Mouse (Mus musculus): ENCODE measurements around the gene Tmem256.

The Tmem256 gene

GRCm38 (mm10) chr11:69835326-69835965, 2.9 kb upstream of the Tmem256 start:
- POLR2A ChIA-PET, result interaction anchor here in 2 of 4 experiments (1.2 to 3.5 kb wide), 5 partner anchors 10 to 72 kb away, joined by 3 to 83 read pairs (median 7); partner anchors contain the start of genes Fgf11 (in 1 of the 2) and Tmem95 (in 1 of the 2)

DNA sequence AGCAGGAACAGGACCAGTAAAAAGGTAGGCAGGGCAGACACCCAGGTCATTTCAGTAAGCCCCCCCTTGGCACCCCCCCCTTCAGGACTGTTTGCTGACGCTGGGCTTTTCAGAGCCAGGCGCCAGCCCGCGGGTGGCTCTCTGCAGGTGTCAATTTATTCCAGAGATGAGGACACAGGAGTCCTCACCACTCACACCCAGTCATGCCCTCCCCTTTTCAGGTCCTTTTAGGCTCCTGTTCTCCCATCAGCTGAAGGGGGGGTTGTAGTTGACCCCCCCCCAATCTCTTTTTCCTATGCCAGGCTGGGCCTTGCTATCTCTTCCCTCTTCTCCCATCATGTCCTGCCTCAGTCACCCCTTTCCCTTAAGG, 2.4 kb upstream of the Tmem256 start:
- POLR2A ChIA-PET, result interaction anchor here in 2 of 4 experiments (1.3 to 4.2 kb wide), 7 partner anchors 35 to 98 kb away, joined by 3 to 83 read pairs (median 25); partner anchors contain the start of genes Fgf11 (in 2 of the 2), Polr2a (in 1 of the 2) and Tmem95 (in 1 of the 2)
- CTCF ChIA-PET, result no interaction called here

More at GRCm38 (mm10) chr11:69835326-69835965, 2.9 kb upstream of the Tmem256 start:
- CTCF ChIA-PET, result no interaction called here

GRCm38 (mm10) chr11:69836703-69837576, 1.4 kb upstream of the Tmem256 start:
- ChIA-PET CTCF (interaction anchor here (0.5 to 1.9 kb wide), 19 partner anchors 8 to 695 kb away, joined by 3 to 16 read pairs (median 4); partner anchors contain the start of genes 2810408A11Rik (in 1 of the 4), Fxr2 (in 1 of the 4), Neurl4 (in 1 of the 4) and Tmem95 (in 1 of the 4)), POLR2A (interaction anchor here (0.6 to 4.2 kb wide), 73 partner anchors 8 to 778 kb away, joined by 3 to 83 read pairs (median 6); partner anchors contain the start of genes Tmem102 (in 3 of the 4), 2810408A11Rik (in 2 of the 4), Eif5a (in 2 of the 4) and Fgf11 (in 2 of the 4))

- POLR2A ChIA-PET, result interaction anchor here (0.6 to 4.2 kb wide), 123 partner anchors 9 to 809 kb away, joined by 3 to 83 read pairs (median 5); partner anchors contain the start of genes Eif5a (in 3 of the 4), Tmem102 (in 3 of the 4), Tnk1 (in 3 of the 4) and 2810408A11Rik (in 2 of the 4)
- CTCF ChIA-PET, result interaction anchor here in 2 of 4 experiments (0.6 to 1.9 kb wide), 24 partner anchors 9 to 809 kb away, joined by 3 to 16 read pairs (median 4); partner anchors contain the start of genes 2810408A11Rik (in 1 of the 2), Fxr2 (in 1 of the 2), Neurl4 (in 1 of the 2) and Rnf167 (in 1 of the 2)
Observed at GRCm38 (mm10) chr11:69837604-69837951, 736 bp upstream of the Tmem256 start, which contains the start of gene Nlgn2. Nlgn2 (minus strand) TSS chr11:69837784.

- POLR2A ChIA-PET, result interaction anchor here in 3 of 4 experiments (0.6 to 4.2 kb wide), 79 partner anchors 8 to 470 kb away, joined by 3 to 83 read pairs (median 9); partner anchors contain the start of genes Eif5a (in 3 of the 3), Tmem102 (in 3 of the 3), 2810408A11Rik (in 2 of the 3) and Ctdnep1 (in 2 of the 3)
Observed at GRCm38 (mm10) chr11:69838714-69839104, 395 bp downstream of the Tmem256 start.

DNA sequence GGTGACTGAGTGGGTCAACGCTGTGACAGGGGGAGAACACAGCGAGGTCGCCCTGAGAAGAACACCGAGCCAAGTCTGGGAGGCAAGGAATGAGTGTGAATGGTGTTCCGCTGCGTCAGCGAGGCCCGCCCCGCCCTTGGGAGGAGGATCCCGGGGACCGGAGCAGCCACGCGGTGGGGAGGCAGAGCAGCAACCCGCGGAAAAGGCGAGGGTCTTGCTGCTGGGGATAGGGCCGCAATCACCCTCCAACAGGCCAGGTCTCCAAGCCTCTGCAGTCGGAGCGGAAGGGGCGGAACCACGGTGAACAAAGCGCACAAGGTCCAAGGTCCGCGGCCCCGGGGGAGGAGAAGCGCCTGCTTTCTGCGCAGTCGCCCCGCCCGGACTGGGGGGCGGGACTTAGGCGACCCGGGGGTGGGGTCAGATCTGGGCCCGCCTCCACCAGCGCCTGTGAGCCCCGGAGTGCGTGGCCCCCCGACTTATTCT, 7.9 kb downstream of the Tmem256 start, which contains the start of gene Plscr3:
TSS of gene Plscr3 (plus strand) at position 179 of the 483 bp plus-strand sequence.
- CTCF ChIA-PET, result interaction anchor here in 1 of 4 experiments (0.6 to 1.0 kb wide), 2 partner anchors 17 to 40 kb away, joined by 3 to 4 read pairs; no protein-coding TSS in a partner anchor

More at GRCm38 (mm10) chr11:69838714-69839104, 395 bp downstream of the Tmem256 start:
- CTCF ChIA-PET, result interaction anchor here in 2 of 4 experiments (1.1 to 1.9 kb wide), 10 partner anchors 8 to 363 kb away, joined by 3 to 16 read pairs (median 4); partner anchors contain the start of gene Tmem95 (in 1 of the 2)

GRCm38 (mm10) chr11:69846738-69847688, 8.7 kb downstream of the Tmem256 start:
- ChIA-PET POLR2A (interaction anchor here (0.6 to 2.4 kb wide), 16 partner anchors 8 to 174 kb away, joined by 3 to 13 read pairs (median 4); partner anchors contain the start of genes Tmem256 (in 4 of the 4), Nlgn2 (in 3 of the 4), Tnk1 (in 2 of the 4) and Eif5a (in 1 of the 4)), CTCF (interaction anchor here in 2 of 4 experiments (0.6 to 1.2 kb wide), 4 partner anchors 9 to 42 kb away, joined by 3 to 4 read pairs (median 4); partner anchors contain the start of genes Nlgn2 (in 1 of the 2), Tmem102 (in 1 of the 2) and Tmem256 (in 1 of the 2))

More for the DNA sequence above, 7.9 kb downstream of the Tmem256 start, which contains the start of gene Plscr3:
- POLR2A ChIA-PET, result interaction anchor here (0.9 to 2.4 kb wide), 11 partner anchors 8 to 89 kb away, joined by 3 to 13 read pairs (median 4); partner anchors contain the start of genes Tmem256 (in 4 of the 4), Nlgn2 (in 3 of the 4) and Tnk1 (in 2 of the 4)

DNA sequence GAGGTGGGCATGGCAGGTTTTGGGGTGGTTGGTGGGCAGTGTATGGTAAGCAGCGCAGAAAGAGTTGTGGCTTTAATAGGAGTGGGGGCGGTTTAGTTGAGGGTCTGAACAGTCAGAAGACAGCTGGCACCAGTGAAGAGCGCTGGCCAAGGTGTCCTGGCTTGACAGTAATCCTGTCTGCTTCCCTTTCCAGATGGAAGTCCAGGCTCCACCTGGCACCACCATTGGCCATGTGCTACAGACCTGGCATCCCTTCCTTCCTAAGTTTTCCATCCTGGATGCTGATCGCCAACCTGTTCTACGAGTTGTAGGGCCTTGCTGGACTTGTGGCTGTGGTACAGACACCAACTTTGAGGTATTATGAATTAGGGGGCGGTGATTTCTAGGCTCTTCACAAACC, 9.7 kb downstream of the Tmem256 start:
- ChIA-PET CTCF (no interaction called here), POLR2A (interaction anchor here in 3 of 4 experiments (1.0 to 2.4 kb wide), 11 partner anchors 9 to 91 kb away, joined by 3 to 13 read pairs (median 5); partner anchors contain the start of genes Tmem256 (in 3 of the 3), Nlgn2 (in 2 of the 3), Eif5a (in 1 of the 3) and Tmem95 (in 1 of the 3))

DNA sequence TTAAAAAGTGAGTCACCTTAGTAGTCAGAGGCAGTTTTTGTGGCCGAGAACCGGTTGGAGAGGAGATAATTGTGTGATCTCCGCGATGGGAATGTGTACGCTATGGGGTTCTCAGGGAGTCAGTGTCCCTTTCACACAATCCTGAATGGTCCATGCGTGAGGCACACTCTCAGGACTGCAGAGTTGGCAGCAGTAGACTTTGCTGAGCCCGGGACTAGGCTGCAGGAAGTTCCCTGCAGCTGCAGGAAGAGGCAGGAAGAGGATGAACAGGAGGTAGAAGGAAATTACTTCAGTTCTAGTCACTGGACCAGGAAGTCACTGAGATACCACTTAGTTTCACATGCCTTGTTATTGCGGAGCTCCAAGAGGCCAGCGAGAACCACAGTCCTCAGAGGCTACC, 10.8 kb downstream of the Tmem256 start:
- ChIA-PET CTCF (interaction anchor here in 2 of 4 experiments (0.5 to 2.0 kb wide), 2 partner anchors 12 to 22 kb away, joined by 3 to 4 read pairs; partner anchors contain the start of genes Nlgn2 (in 1 of the 2) and Tmem256 (in 1 of the 2)), POLR2A (interaction anchor here in 1 of 4 experiments (1.2 to 4.5 kb wide), 5 partner anchors 10 to 49 kb away, joined by 3 to 23 read pairs (median 4); partner anchors contain the start of genes Nlgn2 and Tmem256)

DNA sequence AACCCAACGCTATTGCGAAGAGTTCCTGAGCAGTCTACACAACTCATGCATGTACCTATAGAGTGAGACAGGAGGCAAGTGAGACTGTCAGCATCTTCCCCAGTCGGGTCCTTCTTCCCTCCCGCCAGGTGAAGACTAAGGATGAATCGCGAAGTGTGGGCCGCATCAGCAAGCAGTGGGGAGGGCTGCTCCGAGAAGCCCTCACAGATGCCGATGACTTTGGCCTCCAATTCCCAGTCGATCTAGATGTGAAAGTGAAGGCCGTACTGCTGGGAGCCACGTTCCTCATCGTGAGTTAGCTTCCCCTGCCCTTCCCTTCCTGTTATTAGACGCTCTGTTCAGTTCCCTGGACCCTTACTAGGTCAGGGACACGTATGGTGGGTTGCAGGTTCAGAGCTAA, 11.6 kb downstream of the Tmem256 start:
- CTCF ChIA-PET, result interaction anchor here in 3 of 4 experiments (0.5 to 2.0 kb wide), 3 partner anchors 12 to 39 kb away, joined by 3 to 4 read pairs (median 3); partner anchors contain the start of genes Nlgn2 (in 1 of the 3) and Tmem256 (in 1 of the 3)
- POLR2A ChIA-PET, result interaction anchor here in 2 of 4 experiments (1.0 to 4.5 kb wide), 6 partner anchors 11 to 51 kb away, joined by 3 to 23 read pairs (median 5); partner anchors contain the start of genes Nlgn2 (in 2 of the 2), Tmem256 (in 2 of the 2), 2810408A11Rik (in 1 of the 2) and Neurl4 (in 1 of the 2)

GRCm38 (mm10) chr11:69850754-69851153, 12.4 kb downstream of the Tmem256 start:
- POLR2A ChIA-PET, result interaction anchor here (0.5 to 4.5 kb wide), 12 partner anchors 12 to 169 kb away, joined by 3 to 23 read pairs (median 3); partner anchors contain the start of genes Nlgn2 (in 4 of the 4), Tmem256 (in 4 of the 4), 2810408A11Rik (in 1 of the 4) and Neurl4 (in 1 of the 4)
- CTCF ChIA-PET, result interaction anchor here in 2 of 4 experiments (1.0 to 2.0 kb wide), 2 partner anchors 13 to 38 kb away, joined by 3 to 4 read pairs; partner anchors contain the start of genes Nlgn2 (in 1 of the 2) and Tmem256 (in 1 of the 2)

DNA sequence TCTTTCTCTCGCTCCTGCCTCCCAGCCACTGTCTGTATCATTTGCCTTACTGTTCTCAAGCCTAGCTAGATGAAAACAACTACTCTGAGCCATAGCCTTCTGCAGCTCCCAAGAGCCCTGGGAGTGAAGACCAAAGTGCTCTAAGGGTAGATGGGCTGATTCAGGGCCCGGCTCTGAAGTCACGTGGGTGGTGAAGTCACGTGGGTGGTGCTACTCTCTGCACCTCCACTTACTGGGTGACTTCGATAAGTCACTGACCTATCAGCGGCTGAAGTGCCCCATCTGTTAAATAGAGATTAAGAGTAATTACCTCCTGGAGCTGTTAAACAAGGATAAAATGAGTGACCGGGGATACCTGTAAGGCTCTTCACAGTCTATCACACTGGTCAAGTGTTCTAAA, 15.7 kb downstream of the Tmem256 start:
- ChIA-PET POLR2A (interaction anchor here (0.6 to 3.0 kb wide), 33 partner anchors 11 to 376 kb away, joined by 3 to 20 read pairs (median 4); partner anchors contain the start of genes Nlgn2 (in 3 of the 4), Tmem256 (in 3 of the 4), Tmem95 (in 3 of the 4) and Polr2a (in 2 of the 4)), CTCF (interaction anchor here in 3 of 4 experiments (0.6 to 2.0 kb wide), 7 partner anchors 16 to 296 kb away, joined by 3 to 8 read pairs (median 5); partner anchors contain the start of genes Kctd11 (in 1 of the 3), Nlgn2 (in 1 of the 3), Tmem102 (in 1 of the 3) and Tmem256 (in 1 of the 3))

- CTCF ChIA-PET, result interaction anchor here in 2 of 4 experiments (0.8 to 2.0 kb wide), 5 partner anchors 17 to 49 kb away, joined by 3 to 8 read pairs (median 5); partner anchors contain the start of genes Kctd11 (in 1 of the 2), Nlgn2 (in 1 of the 2), Tmem102 (in 1 of the 2) and Tmem256 (in 1 of the 2)
- POLR2A ChIA-PET, result interaction anchor here in 3 of 4 experiments (0.6 to 3.0 kb wide), 24 partner anchors 11 to 275 kb away, joined by 3 to 20 read pairs (median 4); partner anchors contain the start of genes Nlgn2 (in 3 of the 3), Tmem256 (in 3 of the 3), Tmem95 (in 3 of the 3) and Polr2a (in 2 of the 3)
Observed at GRCm38 (mm10) chr11:69854680-69855079, 16.4 kb downstream of the Tmem256 start.

DNA sequence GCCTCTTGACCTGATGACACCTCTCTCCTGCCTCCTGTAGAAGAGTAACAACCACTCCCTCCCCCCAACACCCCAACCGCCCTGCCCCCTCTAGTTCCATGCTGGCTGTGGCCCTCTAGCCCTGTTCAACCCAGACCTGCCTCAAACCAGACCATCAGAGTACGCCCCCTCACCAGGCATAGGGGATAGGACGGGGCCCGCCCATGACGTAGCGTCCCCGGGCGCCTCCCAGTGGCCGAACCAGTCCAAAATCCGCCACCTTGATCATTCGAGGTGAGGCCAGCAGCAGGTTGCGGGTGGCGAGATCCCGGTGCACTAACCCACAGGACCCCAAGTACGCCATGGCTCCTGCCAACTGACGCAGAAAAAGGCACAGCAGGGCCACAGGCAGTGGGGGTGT, 17.0 kb downstream of the Tmem256 start:
- POLR2A ChIA-PET, result interaction anchor here in 3 of 4 experiments (0.6 to 3.0 kb wide), 12 partner anchors 10 to 276 kb away, joined by 3 to 20 read pairs (median 4); partner anchors contain the start of genes Nlgn2 (in 3 of the 3), Tmem256 (in 3 of the 3), Tmem95 (in 2 of the 3) and Polr2a (in 1 of the 3)
- CTCF ChIA-PET, result interaction anchor here in 2 of 4 experiments (0.8 to 2.0 kb wide), 3 partner anchors 25 to 382 kb away, joined by 5 to 8 read pairs (median 6); partner anchors contain the start of gene Kctd11 (in 1 of the 2)
